Mouse (Mus musculus): ENCODE data around the gene Mal.

- TF ChIP-seq CTCF (IDR thresholded peaks at IDR 0.05; ENCODE audit: control insufficient read depth, insufficient read depth, low read length) (no peak), POLR2A (IDR thresholded peaks at IDR 0.05; ENCODE audit: borderline replicate concordance, control insufficient read depth, low read depth, low read length) (no peak)
These were observed at the start of gene Mal for GRCm38 (mm10) chr2:127656086-127656720.

Data from bone marrow, adult 2 months (tissue).